Mouse (Mus musculus): ENCODE data around the gene Toe1. TPM values are rescaled to one million over a fixed set of nuclear protein-coding genes. Genes with fewer than 3 reads are reported as not detected.
"Not testable (repeated sequence)": the region's sequence is repeated elsewhere in the genome, so short reads cannot be mapped to it uniquely, and the experiment has no call there.

Gene Toe1
- polyA plus RNA-seq (2015; fragmentation: Nextera tagmentation; extraction: Ambion mirVana): 29.6 and 30.1 TPM in 2 replicates

GRCm38 (mm10) chr4:116807197-116808129 is at the start of gene Toe1, which contains the start of gene Mutyh:
Gene Toe1, minus strand, starts transcription at chr4:116807640.
Gene Mutyh, plus strand, starts transcription at chr4:116807723.
- Histone ChIP-seq H3K9ac (ENCODE audit: low read depth, low read length) (peak within 1 kb of the TSS; percentile 81), H3K4me2 (ENCODE audit: low read length) (peak within 1 kb of the TSS; percentile 81), H3K9me3 (ENCODE audit: control insufficient read depth, low read length) (no peaks in the 10 kb centered on the region), H3K27me3 (replicated peaks; ENCODE audit: control insufficient read depth, insufficient read depth, low read length) (no peaks in the 10 kb centered on the region), H3K27ac (ENCODE audit: low read depth, low read length) (peak within 1 kb of the TSS; percentile 94), H3K36me3 (ENCODE audit: control insufficient read depth, insufficient read depth, low read length) (peaks cover 21% of the 10 kb centered on the region), H3K4me1 (ENCODE audit: control insufficient read depth, insufficient read depth, low read depth, low read length) (peaks cover 9% of the 10 kb centered on the region), H3K4me3 (ENCODE audit: low read length) (peak within 1 kb of the TSS; percentile 76)
- ATAC-seq: peak; percentile 99
- WGBS: under 1% methylated on average over 58 of the region's 58 CpGs

DNA sequence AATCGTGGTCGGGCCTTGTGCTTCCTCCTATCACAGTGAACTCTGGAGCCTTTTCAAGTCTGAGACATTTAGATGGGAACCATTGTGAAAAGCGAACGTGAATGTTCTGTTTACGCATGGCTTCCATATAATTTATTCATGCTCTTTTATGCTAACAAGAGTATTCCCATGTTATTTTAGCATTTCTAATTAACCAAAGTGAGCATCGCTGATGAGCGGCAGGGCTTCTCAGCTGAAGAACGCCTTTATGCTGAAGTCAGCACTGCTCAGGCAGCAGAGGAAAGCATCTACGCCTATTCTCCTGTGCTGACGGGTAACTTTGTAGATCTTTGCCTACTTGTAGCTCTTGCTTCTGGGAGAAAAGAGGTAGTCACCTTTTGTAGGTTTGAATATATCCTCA is 49.8 kb upstream of the Toe1 start:
- peak; percentile 60; the same call in 1 of the 2 replicates for ATAC-seq
- Histone ChIP-seq H3K9ac (ENCODE audit: low read depth, low read length) (no peak overlapping the region), H3K27ac (ENCODE audit: low read depth, low read length) (no peak overlapping the region), H3K9me3 (ENCODE audit: control insufficient read depth, low read length) (no peaks in the 10 kb centered on the region), H3K4me3 (ENCODE audit: low read length) (no peak overlapping the region), H3K36me3 (ENCODE audit: control insufficient read depth, insufficient read depth, low read length) (no peaks in the 10 kb centered on the region), H3K27me3 (replicated peaks; ENCODE audit: control insufficient read depth, insufficient read depth, low read length) (no peaks in the 10 kb centered on the region), H3K4me2 (ENCODE audit: low read length) (no peak overlapping the region), H3K4me1 (ENCODE audit: control insufficient read depth, insufficient read depth, low read depth, low read length) (no peaks in the 10 kb centered on the region)
- 50% methylated on average over 10 of the region's 10 CpGs for WGBS

DNA sequence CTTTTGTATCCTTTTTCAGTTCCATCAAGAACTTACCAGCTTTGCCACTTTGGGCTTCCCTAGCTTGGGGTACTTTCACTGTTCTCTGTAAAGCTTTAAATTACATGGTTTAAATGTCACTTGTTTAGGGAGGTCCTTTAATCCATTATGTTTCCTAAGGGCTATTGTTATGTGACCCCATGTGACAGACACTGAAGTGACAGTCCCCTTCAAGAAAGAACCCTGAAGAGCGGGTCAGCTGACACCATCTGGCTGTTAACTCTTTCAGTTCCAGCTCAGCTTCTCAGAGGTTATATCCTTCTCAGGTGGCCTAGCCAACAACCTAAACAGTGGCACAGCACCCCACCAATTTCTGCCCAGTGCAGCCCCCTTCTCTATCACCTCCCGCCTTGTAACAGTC is 46.8 kb upstream of the Toe1 start:
- Histone ChIP-seq H3K4me2 (ENCODE audit: low read length) (no peak overlapping the region), H3K4me3 (ENCODE audit: low read length) (no peak overlapping the region), H3K27ac (ENCODE audit: low read depth, low read length) (no peak overlapping the region), H3K4me1 (ENCODE audit: control insufficient read depth, insufficient read depth, low read depth, low read length) (no peaks in the 10 kb centered on the region), H3K36me3 (ENCODE audit: control insufficient read depth, insufficient read depth, low read length) (no peaks in the 10 kb centered on the region), H3K27me3 (replicated peaks; ENCODE audit: control insufficient read depth, insufficient read depth, low read length) (no peaks in the 10 kb centered on the region), H3K9me3 (ENCODE audit: control insufficient read depth, low read length) (no peaks in the 10 kb centered on the region), H3K9ac (ENCODE audit: low read depth, low read length) (no peak overlapping the region)
- WGBS: 25% methylated on average over 2 of the region's 2 CpGs
- ATAC-seq: no peak

- WGBS: 66% methylated on average over 3 of the region's 3 CpGs
- Histone ChIP-seq H3K4me1 (ENCODE audit: control insufficient read depth, insufficient read depth, low read depth, low read length) (no peaks in the 10 kb centered on the region), H3K27me3 (replicated peaks; ENCODE audit: control insufficient read depth, insufficient read depth, low read length) (no peaks in the 10 kb centered on the region), H3K9me3 (ENCODE audit: control insufficient read depth, low read length) (no peaks in the 10 kb centered on the region), H3K4me3 (ENCODE audit: low read length) (no peak overlapping the region), H3K27ac (ENCODE audit: low read depth, low read length) (no peak overlapping the region), H3K9ac (ENCODE audit: low read depth, low read length) (no peak overlapping the region), H3K4me2 (ENCODE audit: low read length) (no peak overlapping the region), H3K36me3 (ENCODE audit: control insufficient read depth, insufficient read depth, low read length) (no peaks in the 10 kb centered on the region)
- ATAC-seq: no peak
Measured at GRCm38 (mm10) chr4:116849901-116850300, 42.5 kb upstream of the Toe1 start.

DNA sequence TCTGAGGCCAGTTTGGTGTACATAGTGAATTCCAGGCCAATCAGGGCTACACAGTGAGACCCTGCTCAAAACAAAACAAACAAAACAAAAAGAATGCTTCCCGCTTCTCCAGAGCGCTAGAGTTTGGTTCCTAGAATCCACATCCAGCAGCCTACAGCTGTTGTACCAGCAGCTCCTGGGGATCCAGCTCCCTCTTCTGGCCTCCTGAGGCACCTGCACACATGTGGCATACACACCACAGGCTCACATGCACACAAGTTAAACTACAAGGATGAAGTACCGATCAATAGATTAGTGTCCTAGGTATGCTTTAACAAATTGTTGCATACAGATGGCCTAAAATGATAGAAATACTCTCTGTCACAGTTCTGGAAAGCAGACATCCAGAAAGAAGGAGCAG is 36.9 kb upstream of the Toe1 start:
- ATAC-seq: no peak

GRCm38 (mm10) chr4:116840841-116841240 is 33.4 kb upstream of the Toe1 start:
- WGBS: 89% methylated on average over 6 of the region's 6 CpGs
- Histone ChIP-seq H3K27me3 (replicated peaks; ENCODE audit: control insufficient read depth, insufficient read depth, low read length) (no peaks in the 10 kb centered on the region), H3K9me3 (ENCODE audit: control insufficient read depth, low read length) (0 out of 2 replicates have a peak, but pooled peaks cover 2% of the 10 kb centered on the region), H3K9ac (ENCODE audit: low read depth, low read length) (no peak overlapping the region), H3K36me3 (ENCODE audit: control insufficient read depth, insufficient read depth, low read length) (no peaks in the 10 kb centered on the region), H3K4me1 (ENCODE audit: control insufficient read depth, insufficient read depth, low read depth, low read length) (no peaks in the 10 kb centered on the region), H3K4me3 (ENCODE audit: low read length) (no peak overlapping the region), H3K27ac (ENCODE audit: low read depth, low read length) (no peak overlapping the region), H3K4me2 (ENCODE audit: low read length) (no peak overlapping the region)
- no peak for ATAC-seq

More for the DNA sequence above, 36.9 kb upstream of the Toe1 start:
- H3K9me3 ChIP-seq (ENCODE audit: control insufficient read depth, low read length): 0 out of 2 replicates have a peak, but pooled peaks cover 2% of the 10 kb centered on the region
- WGBS: 97% methylated on average over 3 of the region's 3 CpGs
- H3K4me1 ChIP-seq (ENCODE audit: control insufficient read depth, insufficient read depth, low read depth, low read length): no peaks in the 10 kb centered on the region
- no peaks in the 10 kb centered on the region for H3K36me3 ChIP-seq (ENCODE audit: control insufficient read depth, insufficient read depth, low read length)
- H3K27ac ChIP-seq (ENCODE audit: low read depth, low read length): no peak overlapping the region
- no peaks in the 10 kb centered on the region for H3K27me3 ChIP-seq (replicated peaks; ENCODE audit: control insufficient read depth, insufficient read depth, low read length)
- no peak overlapping the region for H3K4me3 ChIP-seq (ENCODE audit: low read length)
- H3K9ac ChIP-seq (ENCODE audit: low read depth, low read length): no peak overlapping the region
- H3K4me2 ChIP-seq (ENCODE audit: low read length): no peak overlapping the region

- H3K4me3 ChIP-seq (ENCODE audit: low read length); H3K27me3 ChIP-seq (replicated peaks; ENCODE audit: control insufficient read depth, insufficient read depth, low read length); H3K27ac ChIP-seq (ENCODE audit: low read depth, low read length); ATAC-seq; H3K9me3 ChIP-seq (ENCODE audit: control insufficient read depth, low read length); H3K4me1 ChIP-seq (ENCODE audit: control insufficient read depth, insufficient read depth, low read depth, low read length); H3K9ac ChIP-seq (ENCODE audit: low read depth, low read length); H3K36me3 ChIP-seq (ENCODE audit: control insufficient read depth, insufficient read depth, low read length): not testable (repeated sequence)
- peak overlapping the region; percentile 19; the same call in 1 of the 2 replicates for H3K4me2 ChIP-seq (ENCODE audit: low read length)
- WGBS: 37% methylated on average over 20 of the region's 29 CpGs
Measured at GRCm38 (mm10) chr4:116840096-116840495, 32.7 kb upstream of the Toe1 start.

GRCm38 (mm10) chr4:116838999-116839398 is 31.6 kb upstream of the Toe1 start:
- no peak for ATAC-seq

GRCm38 (mm10) chr4:116830070-116830368 is 22.6 kb upstream of the Toe1 start:
- peak overlapping the region; percentile 36; the same call in 1 of the 2 replicates for H3K27ac ChIP-seq (ENCODE audit: low read depth, low read length)
- H3K4me2 ChIP-seq (ENCODE audit: low read length): no peak overlapping the region
- no peak overlapping the region for H3K9ac ChIP-seq (ENCODE audit: low read depth, low read length)
- H3K36me3 ChIP-seq (ENCODE audit: control insufficient read depth, insufficient read depth, low read length): no peaks in the 10 kb centered on the region
- WGBS: 7% methylated on average over 6 of the region's 6 CpGs
- ATAC-seq: peak; percentile 45
- no peak overlapping the region for H3K4me3 ChIP-seq (ENCODE audit: low read length)
- H3K9me3 ChIP-seq (ENCODE audit: control insufficient read depth, low read length): no peaks in the 10 kb centered on the region
- no peaks in the 10 kb centered on the region for H3K27me3 ChIP-seq (replicated peaks; ENCODE audit: control insufficient read depth, insufficient read depth, low read length)
- peaks cover 11% of the 10 kb centered on the region for H3K4me1 ChIP-seq (ENCODE audit: control insufficient read depth, insufficient read depth, low read depth, low read length)

More at GRCm38 (mm10) chr4:116838999-116839398, 31.6 kb upstream of the Toe1 start:
- Histone ChIP-seq H3K27ac (ENCODE audit: low read depth, low read length) (no peak overlapping the region), H3K27me3 (replicated peaks; ENCODE audit: control insufficient read depth, insufficient read depth, low read length) (no peaks in the 10 kb centered on the region), H3K9me3 (ENCODE audit: control insufficient read depth, low read length) (no peaks in the 10 kb centered on the region), H3K4me2 (ENCODE audit: low read length) (no peak overlapping the region), H3K36me3 (ENCODE audit: control insufficient read depth, insufficient read depth, low read length) (no peaks in the 10 kb centered on the region), H3K4me3 (ENCODE audit: low read length) (no peak overlapping the region), H3K9ac (ENCODE audit: low read depth, low read length) (no peak overlapping the region), H3K4me1 (ENCODE audit: control insufficient read depth, insufficient read depth, low read depth, low read length) (no peaks in the 10 kb centered on the region)
- 23% methylated on average over 2 of the region's 2 CpGs for WGBS

All from hindbrain, embryonic 16.5 days (tissue).